Mouse (Mus musculus) A20 (cell line): ENCODE results near the gene Olfr1214.
"Not testable (repeated sequence)": the region's sequence is repeated elsewhere in the genome, so short reads cannot be mapped to it uniquely, and the experiment has no call there.

Experiments used
- DNase-seq: peaks from one replicate; pipeline ENCODE4 v3.0.0-alpha.2; 2011; ENCODE audit warnings: low read depth, low spot score

Olfr1214 gene

GRCm38 (mm10) chr2:88992553-88992952 lies at the start of gene Olfr1214:
TSS of gene Olfr1214 (minus strand) at chr2:88992653.
- no peak for DNase-seq

DNA sequence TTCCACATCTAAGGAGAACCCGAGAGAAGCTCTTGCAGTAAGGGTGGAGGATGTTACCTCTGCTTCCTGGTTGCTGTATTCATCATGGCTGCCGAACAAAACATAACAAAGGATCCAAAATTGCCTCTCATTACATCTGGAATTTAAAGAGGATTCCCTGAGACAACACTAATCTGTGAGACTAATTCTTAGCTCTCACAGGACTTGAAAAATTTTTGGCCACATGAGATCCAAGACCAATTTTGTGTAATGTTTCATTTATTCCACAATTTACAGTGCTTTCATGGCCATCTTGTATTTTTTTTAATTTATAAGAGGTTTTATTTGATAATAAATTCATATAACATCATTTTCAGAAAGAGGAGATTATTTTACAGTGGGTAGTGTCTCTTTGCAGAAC lies 39.5 kb upstream of the Olfr1214 start, which contains the start of gene Olfr1217:
TSS of gene Olfr1217 (minus strand) at position 101 of the 400 bp plus-strand sequence.
- DNase-seq = no peak

DNA sequence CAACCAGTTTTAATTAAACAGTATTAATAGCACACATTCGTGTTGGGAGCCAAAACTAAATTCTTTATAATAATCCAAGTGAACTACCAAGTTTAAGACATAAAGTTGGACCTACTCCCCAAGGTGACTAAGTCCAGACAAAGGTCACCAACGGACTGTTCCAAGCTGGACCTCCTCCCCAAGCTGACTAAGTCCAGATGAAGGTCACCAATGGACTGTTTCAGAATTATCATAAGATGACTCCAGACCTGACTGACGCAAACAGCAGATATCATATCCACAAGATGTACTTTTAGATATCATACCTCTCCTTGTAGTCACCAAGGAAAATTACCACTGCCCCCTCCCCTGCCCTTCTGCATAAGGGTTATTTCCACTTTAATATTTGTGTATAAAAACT lies 29.0 kb upstream of the Olfr1214 start:
- DNase-seq = not testable (repeated sequence)

DNA sequence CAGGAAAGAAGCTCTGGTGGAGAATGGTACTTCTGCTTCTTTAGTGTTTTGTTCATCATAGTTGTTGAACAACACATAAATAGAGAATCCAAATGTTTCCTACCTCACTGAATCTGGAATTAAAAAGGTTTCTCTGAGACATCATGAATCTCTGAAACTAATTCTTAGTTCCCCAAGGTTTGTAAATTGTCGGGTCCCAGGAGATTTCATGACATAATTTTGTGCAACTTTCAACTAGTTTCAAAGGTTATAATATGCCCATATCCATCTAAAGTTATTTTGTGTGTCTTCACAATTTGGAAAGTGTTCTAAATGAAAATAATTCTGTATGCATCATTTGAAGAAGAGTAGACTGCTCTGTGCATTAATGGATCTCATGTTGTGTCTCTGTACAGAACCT lies 25.8 kb upstream of the Olfr1214 start, which contains the start of gene Olfr1216:
TSS of gene Olfr1216 (minus strand) at position 101 of the 400 bp plus-strand sequence.
- no peak for DNase-seq

- no peak for DNase-seq
These were observed 14.4 kb upstream of the Olfr1214 start, which contains the start of gene Olfr1215 for GRCm38 (mm10) chr2:89006873-89007272. TSS of gene Olfr1215 (minus strand) at chr2:89006973.

- no peak for DNase-seq
These were observed 12.3 kb downstream of the Olfr1214 start, which contains the start of gene Gm13762 for GRCm38 (mm10) chr2:88980181-88980580. TSS of gene Gm13762 (minus strand) at chr2:88980281.

GRCm38 (mm10) chr2:88953669-88954068 lies 38.8 kb downstream of the Olfr1214 start, which contains the start of gene Olfr1212:
TSS of gene Olfr1212 (plus strand) at chr2:88953969.
- DNase-seq = no peak

DNA sequence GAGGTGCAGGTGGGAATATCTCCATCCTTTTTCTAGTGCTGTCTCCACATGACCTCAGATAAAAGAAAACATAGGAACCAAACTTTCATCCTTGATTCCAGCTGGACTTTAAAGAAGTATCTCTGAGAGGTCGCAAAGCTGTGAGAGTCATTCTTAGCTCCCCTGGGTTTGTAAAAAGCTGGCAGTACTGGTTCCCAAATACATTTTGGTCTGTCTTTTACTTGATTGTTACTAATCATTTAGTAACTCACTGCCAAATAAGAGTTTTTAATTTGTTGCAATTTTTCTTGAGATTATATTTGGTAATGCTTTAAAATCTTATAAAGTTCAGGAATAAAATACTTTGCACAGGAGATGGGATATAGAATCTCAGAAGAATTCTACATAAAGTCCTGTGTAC lies 54.4 kb downstream of the Olfr1214 start, which contains the start of gene Olfr1211:
TSS of gene Olfr1211 (minus strand) at position 101 of the 400 bp plus-strand sequence.
- no peak for DNase-seq
